Mouse (Mus musculus) C2C12 (cell line): ENCODE measurements around the gene Amt. TPM values are rescaled to one million over a fixed set of nuclear protein-coding genes. Genes with fewer than 3 reads are reported as not detected.

Experiments used
- H3K27me3 ChIP-seq: one replicate; pipeline ENCODE4 v1.6.1; 2011; ENCODE audit not compliant: control insufficient read depth, insufficient read depth, insufficient read length
- H3K36me3 ChIP-seq: one replicate; pipeline ENCODE4 v1.6.1; 2011; ENCODE audit not compliant: control insufficient read depth, insufficient read depth
- H3K4me3 ChIP-seq: one replicate; pipeline ENCODE4 v1.5.1; 2011; ENCODE audit warnings: mild to moderate bottlenecking, control low read depth; ENCODE audit not compliant: poor library complexity, insufficient read depth, severe bottlenecking
- H3K79me2 ChIP-seq: one replicate; pipeline ENCODE4 v1.6.1; 2011; ENCODE audit not compliant: control insufficient read depth, insufficient read depth
- H3K79me3 ChIP-seq: one replicate; pipeline ENCODE4 v1.6.1; 2011; ENCODE audit warnings: low read depth, control low read depth
- H3ac ChIP-seq: one replicate; pipeline ENCODE3; 2011; ENCODE audit warnings: low read depth; ENCODE audit not compliant: control insufficient read depth, insufficient read length
- CEBPB ChIP-seq: IDR thresholded peaks from one replicate; pipeline ENCODE4 v1.6.1; 2011; ENCODE audit warnings: low read depth, mild to moderate bottlenecking, control low read depth, moderate library complexity
- CTCF ChIP-seq: IDR thresholded peaks from one replicate; pipeline ENCODE4 v1.5.1; 2011; ENCODE audit not compliant: control insufficient read depth, insufficient read depth, insufficient read length
- FOSL1 ChIP-seq: IDR thresholded peaks from one replicate; pipeline ENCODE4 v1.8.0; 2011; ENCODE audit warnings: mild to moderate bottlenecking, low read length; ENCODE audit not compliant: poor library complexity, insufficient read depth, severe bottlenecking
- MAX ChIP-seq: IDR thresholded peaks from one replicate; pipeline ENCODE4 v1.6.1; 2011; ENCODE audit warnings: mild to moderate bottlenecking, control low read depth
- MYOD1 ChIP-seq: IDR thresholded peaks from one replicate; pipeline ENCODE4 v1.6.1; 2011; ENCODE audit warnings: low read depth; ENCODE audit not compliant: control insufficient read depth, insufficient read length
- MYOG ChIP-seq: IDR thresholded peaks from one replicate; pipeline ENCODE4 v1.6.1; 2011; ENCODE audit not compliant: control insufficient read depth, insufficient read length; ENCODE audit errors: extremely low read depth
- USF1 ChIP-seq: IDR thresholded peaks from one replicate; pipeline ENCODE4 v1.6.1; 2011; ENCODE audit warnings: low read depth, mild to moderate bottlenecking, control low read depth, moderate library complexity
- long read RNA-seq, 2 experiments: library from polyadenylated mRNA; unstranded; transcript quantifications; one replicate each; pipeline ENCODE4 v2.0.0; 2019 to 2020
- polyA plus RNA-seq: library from polyadenylated mRNA; unstranded; fragments of >200 nt; fragmentation: generic; extraction: Trizol; gene quantifications from one replicate; pipeline ENCODE4 v1.2.1, GENCODE M21; 2012; ENCODE audit warnings: missing spikeins

The Amt gene
- 0.71 TPM for polyA plus RNA-seq
- long read RNA-seq, experiment 1, partial matches to known transcripts = 0 of 1 reads
- long read RNA-seq, experiment 1, other reads (novel, unspliced or antisense) = 1 of 1 reads
- long read RNA-seq, experiment 2 = 0 reads

- Histone ChIP-seq H3K79me3 (no peaks in the 10 kb centered on the region), H3ac (no peak within 1 kb of the TSS), H3K4me3 (no peak within 1 kb of the TSS), H3K79me2 (no peaks in the 10 kb centered on the region), H3K27me3 (no peaks in the 10 kb centered on the region), H3K36me3 (no peaks in the 10 kb centered on the region)
- TF ChIP-seq MAX (no peak), FOSL1 (no peak), USF1 (no peak), MYOG (no peak), CEBPB (no peak), MYOD1 (no peak), CTCF (no peak)
Observed at GRCm38 (mm10) chr9:108296453-108297355, at the start of gene Amt. Gene Amt, plus strand, starts transcription at chr9:108296853.

- Histone ChIP-seq H3K79me3 (no peaks in the 10 kb centered on the region), H3ac (no peak overlapping the region), H3K27me3 (no peaks in the 10 kb centered on the region), H3K79me2 (no peaks in the 10 kb centered on the region), H3K36me3 (peaks cover 5% of the 10 kb centered on the region), H3K4me3 (no peak overlapping the region)
- no peak for TF ChIP-seq CTCF
- no peak for TF ChIP-seq CEBPB
- TF ChIP-seq MYOG = no peak
- TF ChIP-seq MYOD1 = no peak
- TF ChIP-seq MAX = no peak
- no peak for TF ChIP-seq USF1
- TF ChIP-seq FOSL1 = no peak
Observed at GRCm38 (mm10) chr9:108248957-108249356, 47.7 kb upstream of the Amt start.

- H3K36me3 ChIP-seq = peaks cover 5% of the 10 kb centered on the region
- no peaks in the 10 kb centered on the region for H3K27me3 ChIP-seq
- no peak overlapping the region for H3K4me3 ChIP-seq
- TF ChIP-seq MAX (no peak), CTCF (no peak), MYOG (no peak), CEBPB (no peak), MYOD1 (no peak), USF1 (no peak), FOSL1 (no peak)
- H3K79me2 ChIP-seq = peaks cover 7% of the 10 kb centered on the region
- H3K79me3 ChIP-seq = peaks cover 4% of the 10 kb centered on the region
- no peak overlapping the region for H3ac ChIP-seq
Observed at GRCm38 (mm10) chr9:108251877-108252276, 44.8 kb upstream of the Amt start.

- no peak overlapping the region for H3K4me3 ChIP-seq
- peaks cover 5% of the 10 kb centered on the region for H3K36me3 ChIP-seq
- peaks cover 16% of the 10 kb centered on the region for H3K79me2 ChIP-seq
- H3K79me3 ChIP-seq = peaks cover 7% of the 10 kb centered on the region
- TF ChIP-seq MAX (no peak), MYOD1 (no peak), CTCF (no peak), FOSL1 (no peak), USF1 (no peak), MYOG (no peak), CEBPB (no peak)
- H3K27me3 ChIP-seq = no peaks in the 10 kb centered on the region
- no peak overlapping the region for H3ac ChIP-seq
Observed at GRCm38 (mm10) chr9:108252766-108253165, 43.9 kb upstream of the Amt start.

GRCm38 (mm10) chr9:108260526-108260925 is 36.1 kb upstream of the Amt start:
- Histone ChIP-seq H3K36me3 (no peaks in the 10 kb centered on the region), H3K4me3 (no peak overlapping the region), H3ac (no peak overlapping the region), H3K27me3 (no peaks in the 10 kb centered on the region), H3K79me3 (peaks cover 31% of the 10 kb centered on the region), H3K79me2 (peaks cover 69% of the 10 kb centered on the region)
- TF ChIP-seq CEBPB = no peak
- TF ChIP-seq USF1 = no peak
- no peak for TF ChIP-seq CTCF
- TF ChIP-seq FOSL1 = no peak

- H3K27me3 ChIP-seq = no peaks in the 10 kb centered on the region
- no peak overlapping the region for H3K4me3 ChIP-seq
- TF ChIP-seq CEBPB (no peak), MYOG (no peak), USF1 (no peak), MYOD1 (no peak), CTCF (no peak), MAX (no peak), FOSL1 (no peak)
- H3K36me3 ChIP-seq = no peaks in the 10 kb centered on the region
- peaks cover 62% of the 10 kb centered on the region for H3K79me2 ChIP-seq
- H3K79me3 ChIP-seq = peaks cover 27% of the 10 kb centered on the region
- no peak overlapping the region for H3ac ChIP-seq
Observed at GRCm38 (mm10) chr9:108261865-108262264, 34.8 kb upstream of the Amt start.
